Mouse (Mus musculus) cerebellum, postnatal 10 days (tissue): ENCODE results near the gene Fnip2.

Experiments used
- DNase-seq, 2 experiments: peaks; one replicate each; pipeline ENCODE4 v3.0.0; 2021; ENCODE audit warnings: mixed read lengths in 2 of 2

The Fnip2 gene

DNA sequence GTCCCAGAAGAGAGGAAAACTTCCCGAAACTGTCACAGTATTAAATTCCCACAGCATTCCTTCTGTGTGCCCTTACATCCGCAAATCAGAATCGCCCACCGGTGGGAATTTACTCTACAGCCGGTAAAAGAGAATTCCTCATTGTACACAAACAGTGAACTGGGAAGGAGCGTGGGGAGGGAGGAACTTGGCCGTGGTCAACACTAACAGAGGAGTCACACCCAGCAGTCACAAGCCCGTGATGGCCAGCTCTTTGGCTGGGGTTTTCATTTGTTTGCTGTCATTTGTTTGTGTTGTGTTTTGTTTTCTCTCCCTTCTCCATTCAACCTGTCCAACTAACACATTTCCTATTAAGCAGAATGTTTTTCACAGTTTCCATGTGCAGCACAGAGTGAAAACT, 39.7 kb downstream of the Fnip2 start:
- DNase-seq: no peak

DNA sequence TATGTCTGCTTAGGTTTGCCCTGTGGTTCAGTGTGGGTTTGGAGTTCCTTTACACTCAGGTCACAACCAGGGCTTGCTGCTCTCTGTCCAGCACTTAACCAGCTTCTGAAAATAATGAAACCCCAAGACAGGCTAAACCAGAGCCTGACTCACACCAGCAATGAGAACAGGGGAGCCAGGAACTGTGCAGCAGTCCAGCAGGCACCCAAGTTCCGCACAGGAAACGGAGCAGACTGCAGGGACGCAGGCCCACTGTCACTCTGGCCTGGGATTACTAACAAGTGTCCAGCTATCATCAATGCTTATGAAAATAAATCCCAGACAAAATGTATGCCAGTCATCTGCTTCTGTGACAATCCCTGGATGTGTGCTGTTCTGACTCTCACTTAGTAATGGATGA, 40.1 kb downstream of the Fnip2 start:
- no peak for DNase-seq

DNA sequence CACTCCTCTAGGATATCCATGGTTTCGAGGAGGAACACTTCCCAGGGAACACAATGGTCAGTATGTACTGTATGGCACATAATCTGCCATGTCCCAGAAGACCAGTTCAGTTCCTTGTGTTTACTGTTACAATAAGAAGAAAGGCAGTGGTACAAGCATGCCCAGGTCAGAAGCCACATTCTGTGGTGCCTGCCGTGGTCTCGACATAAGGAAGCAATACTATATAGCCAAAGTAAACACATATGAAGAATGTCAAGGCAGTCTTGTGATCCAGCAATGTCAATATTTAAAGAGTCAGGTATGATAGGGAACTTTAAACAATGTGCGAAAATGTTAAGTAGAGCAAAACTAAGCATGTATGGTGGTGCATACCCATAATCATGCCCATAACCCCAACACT, 44.2 kb downstream of the Fnip2 start:
- no peak for DNase-seq

DNA sequence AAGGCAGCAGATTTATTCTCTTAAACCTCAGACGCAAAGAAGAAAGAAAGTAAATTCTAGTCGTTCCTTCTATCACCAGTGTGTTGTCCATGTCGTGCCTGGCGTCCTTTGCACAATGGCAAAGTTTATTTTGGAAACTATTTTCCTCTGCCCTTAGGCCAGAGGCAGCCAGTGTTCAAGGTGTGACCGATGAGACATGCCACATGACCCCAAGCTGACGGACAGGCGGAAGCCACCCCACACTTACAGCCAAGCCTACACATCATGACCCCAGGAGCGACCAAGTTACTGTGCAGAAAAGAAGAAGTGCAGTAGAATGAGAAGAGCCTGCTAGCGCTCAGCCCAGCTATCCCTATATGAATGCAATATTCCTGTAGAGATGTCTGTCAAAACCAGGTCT, 47.7 kb downstream of the Fnip2 start:
- no peak for DNase-seq

DNA sequence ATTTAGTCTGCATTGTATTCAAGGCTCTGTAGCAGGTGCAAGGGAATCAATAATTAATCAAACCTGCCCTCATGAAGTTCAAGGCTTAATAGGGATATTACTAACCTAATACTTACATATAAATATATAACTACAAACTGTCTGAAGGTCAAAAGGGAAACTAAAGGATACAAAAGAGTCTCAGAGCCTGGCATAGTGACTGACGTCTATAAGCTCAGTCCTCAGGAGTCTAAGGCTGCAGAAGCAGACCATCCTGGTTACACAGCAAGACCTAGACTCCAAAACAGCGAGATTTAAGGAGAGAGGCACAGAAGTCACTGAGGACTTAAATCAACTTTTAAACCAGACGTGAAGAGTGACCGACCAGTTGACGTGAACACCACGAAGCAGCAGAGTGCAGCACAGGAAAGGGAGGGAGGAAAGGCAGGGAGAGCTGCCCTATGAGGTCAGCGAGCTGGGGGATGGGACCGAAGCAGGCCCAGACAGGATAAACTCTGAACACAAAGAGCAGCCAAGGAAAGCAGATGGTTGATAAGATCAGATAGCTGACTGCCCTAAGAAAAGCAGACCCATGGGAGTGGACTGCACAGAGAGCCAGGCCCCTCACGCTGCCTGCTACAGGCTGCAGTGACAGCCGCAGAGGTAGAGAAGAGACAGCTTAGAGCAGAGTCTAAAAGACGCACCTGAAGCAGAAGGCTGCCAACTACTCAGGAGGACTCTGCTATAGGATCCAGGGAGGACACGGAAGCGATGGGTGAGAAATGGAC, 48.7 kb downstream of the Fnip2 start:
- peak; percentile 69 to 77 for DNase-seq

DNA sequence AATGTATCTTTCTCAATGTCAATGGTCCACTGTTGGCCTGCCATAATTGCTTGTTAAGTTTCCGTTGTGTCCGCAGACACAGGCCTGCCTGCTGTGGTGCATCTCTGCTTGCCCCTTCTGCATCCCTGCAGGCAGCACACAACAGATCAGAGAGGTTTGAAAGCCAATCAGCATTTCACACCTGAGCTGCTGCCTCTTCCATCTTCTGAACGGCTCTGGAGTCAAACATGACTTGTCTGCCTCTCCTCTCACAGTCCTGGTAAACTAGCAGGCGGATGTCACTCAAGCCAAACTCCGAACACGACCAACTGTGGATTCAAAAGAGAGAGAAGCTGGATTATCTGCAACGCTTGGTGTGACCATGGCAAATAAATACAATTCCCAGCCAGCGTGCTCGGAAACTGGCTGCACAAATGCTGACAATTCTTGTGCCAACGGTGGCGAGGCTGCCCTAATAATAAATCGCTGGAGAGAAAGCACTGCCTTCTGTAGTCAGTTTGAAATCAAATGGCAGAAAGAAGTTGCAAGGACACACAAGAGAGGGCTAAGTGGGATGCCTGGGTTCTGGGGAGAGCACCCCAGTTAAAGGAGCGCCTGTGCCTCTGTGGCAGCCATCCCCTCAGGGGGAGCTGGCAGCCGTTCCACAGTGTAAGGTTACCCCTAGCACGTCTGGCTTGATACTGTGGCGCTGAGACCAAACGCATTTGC, 49.6 kb downstream of the Fnip2 start:
- DNase-seq: peak; percentile 74 to 79

DNA sequence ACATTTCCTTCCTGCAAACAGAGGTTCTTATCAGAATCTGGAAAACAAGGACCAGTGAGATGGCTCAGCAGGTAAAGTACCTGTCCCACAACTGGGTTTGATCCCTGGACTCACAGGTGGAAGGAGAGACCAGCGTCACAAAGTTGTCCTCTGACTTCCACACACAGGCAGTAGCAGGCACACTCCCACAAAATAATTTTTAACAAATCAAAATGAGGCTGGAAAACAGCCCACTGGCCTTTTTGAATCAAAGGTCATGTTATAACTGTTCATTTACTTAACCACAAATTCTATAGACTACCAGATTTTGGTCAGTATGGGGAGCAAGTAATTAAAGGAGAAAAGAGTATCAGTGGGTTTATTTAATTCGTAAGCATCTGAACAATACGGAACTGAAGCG, 50.6 kb downstream of the Fnip2 start:
- no peak for DNase-seq

DNA sequence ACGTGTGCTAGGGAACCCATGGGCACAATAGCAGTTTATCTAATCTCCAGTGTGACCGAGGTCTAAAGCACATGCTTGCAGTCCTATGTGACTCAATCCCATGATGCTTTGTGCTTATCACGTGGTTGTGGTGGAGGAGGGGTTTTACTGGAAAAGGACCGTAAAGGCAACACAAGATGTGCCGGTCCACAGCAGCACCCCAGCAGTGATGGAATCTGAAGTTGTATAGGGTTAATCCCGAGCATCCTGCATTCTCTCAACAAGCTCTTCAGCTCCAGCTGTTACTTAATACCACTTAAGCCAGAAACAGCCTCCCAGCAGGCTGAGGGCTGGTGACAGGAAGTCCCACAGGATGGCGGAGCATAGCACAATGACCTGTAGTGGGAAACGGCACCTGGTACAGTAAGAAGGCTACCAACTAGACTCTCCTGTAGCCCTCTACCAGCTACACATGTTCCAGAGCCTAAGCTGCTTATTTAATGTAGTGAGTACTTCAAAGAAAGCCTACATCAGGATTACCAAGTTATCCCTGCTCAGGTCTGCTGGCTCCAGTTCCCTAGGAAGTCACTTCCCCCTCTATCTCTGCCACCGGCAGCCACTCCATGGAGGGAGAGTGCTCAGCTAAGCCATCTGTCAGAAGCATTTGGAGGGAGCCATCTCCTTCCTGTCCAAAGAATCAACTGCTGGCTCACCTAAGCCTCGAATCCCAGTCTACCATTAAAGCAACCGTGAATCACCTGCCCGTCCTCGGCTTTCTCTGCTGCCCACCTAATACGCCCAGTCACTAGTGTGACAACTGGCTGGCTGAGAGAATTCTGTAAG, 51.3 kb downstream of the Fnip2 start:
- DNase-seq: peak; percentile 59 to 61

DNA sequence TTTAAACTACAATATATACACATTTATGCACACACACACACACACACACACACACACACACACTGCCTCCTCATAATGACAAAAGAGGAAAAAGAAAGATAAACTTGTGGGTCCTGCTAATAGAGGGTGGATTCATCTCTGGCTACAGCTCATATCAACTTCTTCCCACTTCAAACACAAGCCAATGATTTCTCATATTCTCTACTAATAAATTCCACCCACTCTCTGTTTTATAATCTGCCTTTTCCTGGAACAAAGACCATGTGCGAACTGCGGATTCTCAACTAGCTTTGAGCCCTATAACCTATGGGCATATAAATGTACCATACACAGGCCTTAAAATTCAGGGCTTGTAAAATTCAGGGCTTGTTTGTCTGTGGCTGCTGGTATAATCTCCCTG, 53.3 kb downstream of the Fnip2 start:
- no peak for DNase-seq

DNA sequence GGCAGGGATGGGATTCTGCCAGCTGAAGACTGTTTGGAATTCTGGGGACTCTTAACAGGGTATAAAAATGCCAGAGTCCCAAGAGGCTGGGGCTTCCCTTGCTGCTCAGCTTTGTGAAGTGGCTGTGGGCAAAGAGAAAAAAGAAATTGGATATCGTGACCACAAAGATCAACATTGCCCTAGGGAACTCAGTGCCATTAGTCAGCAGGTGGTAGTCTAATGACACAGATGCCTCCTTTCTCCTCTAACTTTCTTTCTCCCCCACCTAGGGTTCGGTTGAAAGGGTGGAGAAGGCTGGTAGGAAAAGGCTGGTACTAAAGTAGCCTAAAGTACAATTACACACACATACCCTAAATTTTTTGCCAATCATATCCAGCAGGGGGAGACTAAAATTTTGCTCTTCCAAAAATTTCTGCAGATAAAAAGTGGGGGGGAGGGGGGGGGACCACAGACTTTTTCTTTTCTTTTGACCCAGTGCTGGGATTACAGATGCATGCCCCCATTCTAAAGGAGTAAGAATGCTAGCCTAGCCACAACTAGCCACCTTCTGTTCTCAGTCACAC, 66.3 kb downstream of the Fnip2 start:
- DNase-seq: no peak

DNA sequence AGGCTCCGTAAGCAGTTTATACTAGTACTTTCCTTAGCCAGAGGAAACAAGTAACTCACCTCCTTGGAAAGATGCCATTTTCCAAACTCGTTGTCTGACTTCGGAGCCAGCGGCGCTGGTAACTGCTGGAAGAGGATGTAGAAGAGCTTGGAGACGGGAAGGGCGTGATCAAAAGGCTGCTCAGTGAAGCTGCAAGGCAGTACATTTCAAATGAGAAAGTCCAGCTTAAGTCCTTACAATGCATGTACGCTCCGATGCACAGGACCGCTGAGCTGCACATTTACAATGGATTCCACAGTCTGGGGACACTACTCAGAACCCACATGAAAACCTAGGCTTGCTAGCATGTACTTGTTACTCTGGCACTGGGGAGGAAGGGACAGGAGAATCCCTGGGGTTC, 67.3 kb downstream of the Fnip2 start:
- DNase-seq: no peak

DNA sequence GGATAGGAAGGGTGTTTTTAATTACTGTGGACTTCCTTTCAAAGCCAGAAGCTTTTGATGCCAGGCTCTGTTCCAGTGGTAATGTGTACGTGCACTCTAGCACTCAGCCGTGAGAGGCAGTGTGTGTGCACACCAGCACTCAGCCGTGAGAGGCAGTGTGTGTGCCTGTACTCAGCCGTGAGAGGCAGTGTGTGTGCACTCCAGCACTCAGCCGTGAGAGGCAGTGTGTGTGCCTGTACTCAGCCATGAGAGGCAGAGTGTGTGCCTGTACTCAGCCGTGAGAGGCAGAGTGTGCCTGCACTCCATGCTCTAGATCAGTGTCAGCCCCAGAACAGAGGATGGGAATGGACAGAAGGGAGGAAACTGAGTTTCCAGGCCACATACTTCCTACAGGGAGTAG, 70.9 kb downstream of the Fnip2 start:
- no peak for DNase-seq

DNA sequence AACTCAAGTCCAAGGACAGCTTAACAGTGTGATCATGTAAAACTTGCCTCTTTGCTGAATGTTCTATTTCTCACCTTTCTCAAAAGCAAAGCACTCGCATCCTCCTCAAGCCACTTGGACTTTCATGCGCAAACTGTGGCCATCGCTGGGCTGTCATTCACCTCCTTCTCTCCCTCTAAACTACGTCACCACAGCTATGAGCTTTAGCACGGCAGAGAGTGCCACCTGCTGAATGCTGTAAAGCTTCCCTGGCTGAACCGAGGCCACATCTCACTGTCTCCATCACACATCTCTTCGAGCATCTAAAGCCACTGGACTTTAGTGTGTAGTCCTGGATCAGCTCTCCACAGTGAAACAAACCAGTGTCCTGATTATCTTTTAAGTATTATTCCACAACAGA, 72.4 kb downstream of the Fnip2 start:
- peak; percentile 38 to 39 for DNase-seq

DNA sequence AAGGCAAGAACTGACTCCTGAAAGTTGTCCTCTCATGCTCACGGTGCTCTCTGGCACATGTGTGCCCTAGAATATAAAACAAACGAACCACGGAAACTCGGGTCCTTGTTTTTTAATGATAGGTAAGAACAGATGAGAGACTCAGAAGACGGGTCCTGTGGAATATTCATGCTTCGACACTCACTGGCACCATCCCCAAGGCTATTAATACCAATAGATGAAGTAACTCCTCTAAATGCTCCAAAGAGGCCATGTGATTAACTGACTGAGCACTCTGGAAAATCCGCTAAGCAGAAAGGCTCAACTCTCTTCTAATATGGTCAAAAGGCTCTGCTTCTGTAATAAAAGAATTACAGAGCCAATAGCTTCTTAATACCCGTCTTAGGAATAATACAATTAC, 73.6 kb downstream of the Fnip2 start:
- no peak for DNase-seq

DNA sequence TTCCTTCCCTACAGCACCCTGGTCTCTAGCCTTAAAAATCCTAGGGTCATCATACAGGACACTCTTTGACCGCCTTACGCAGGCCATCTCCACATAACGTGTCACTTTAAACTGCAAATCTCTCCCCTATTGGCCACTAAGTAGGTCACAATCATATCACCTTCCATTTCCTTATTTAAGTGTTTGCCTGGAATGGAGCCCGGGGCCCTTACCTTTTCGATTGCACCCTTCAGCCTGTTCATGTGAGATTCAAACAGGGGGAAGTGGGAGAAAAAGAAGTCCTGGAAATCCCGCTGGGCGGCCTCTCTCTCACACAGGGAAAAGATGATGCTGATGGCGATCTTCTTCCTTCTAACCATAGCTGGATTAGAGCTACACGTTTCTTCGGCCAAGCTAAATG, 74.5 kb downstream of the Fnip2 start:
- DNase-seq: no peak

DNA sequence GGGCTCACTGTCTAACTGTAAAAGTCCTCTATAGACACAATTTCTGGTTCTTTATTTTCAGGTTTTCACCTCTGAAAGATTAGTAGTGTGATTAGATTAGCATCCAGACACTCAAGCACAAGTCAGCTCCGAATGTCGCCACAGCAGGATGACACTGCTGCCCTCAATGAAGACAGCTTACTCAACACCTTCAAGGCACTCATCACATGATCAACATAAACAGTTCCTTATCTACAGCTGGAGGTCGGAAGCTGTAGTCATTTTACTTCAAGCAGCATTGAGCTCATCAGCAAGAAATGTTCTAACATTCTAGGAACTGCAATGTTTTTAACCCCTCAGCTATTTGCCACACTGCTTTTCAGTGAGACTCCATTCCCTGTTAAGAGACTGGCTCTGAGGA, 76.0 kb downstream of the Fnip2 start:
- no peak for DNase-seq

DNA sequence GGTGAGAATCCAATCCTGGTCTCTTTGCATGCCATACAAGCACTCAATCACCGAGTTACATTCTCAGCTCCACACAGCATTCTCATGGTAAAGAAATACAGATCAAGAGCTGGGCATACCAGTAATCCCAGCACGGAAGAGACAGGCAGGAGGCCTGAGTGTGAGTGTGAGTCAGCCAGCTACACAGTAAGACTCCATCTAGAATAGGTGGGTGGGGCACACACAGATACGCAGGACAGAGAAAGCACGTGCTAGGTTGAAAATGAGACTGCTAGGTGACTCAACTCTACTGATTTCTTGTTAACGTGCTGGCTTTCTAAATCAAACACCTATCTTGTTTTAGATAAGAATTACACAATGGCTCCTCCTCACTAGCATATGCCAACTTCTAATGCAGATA, 77.5 kb downstream of the Fnip2 start:
- DNase-seq: no peak

DNA sequence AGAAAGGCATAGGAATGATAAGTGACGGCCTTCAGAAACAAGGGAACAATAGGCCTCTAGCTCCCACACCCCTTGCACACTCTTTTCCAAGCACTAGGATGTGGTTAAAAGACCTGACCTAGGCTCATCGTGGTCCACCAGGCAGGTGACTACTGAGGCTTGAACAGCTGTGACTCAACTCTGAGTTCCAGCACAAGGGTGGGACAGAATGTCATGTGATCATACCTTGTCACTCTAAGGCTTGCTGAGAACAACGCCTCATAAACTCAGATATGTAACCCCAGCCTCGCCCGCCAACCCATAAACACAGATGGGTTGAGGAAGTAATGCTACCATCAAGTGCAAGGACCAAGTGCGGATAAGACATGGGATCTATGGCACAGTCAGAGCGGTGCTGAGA, 79.6 kb downstream of the Fnip2 start:
- DNase-seq: no peak

DNA sequence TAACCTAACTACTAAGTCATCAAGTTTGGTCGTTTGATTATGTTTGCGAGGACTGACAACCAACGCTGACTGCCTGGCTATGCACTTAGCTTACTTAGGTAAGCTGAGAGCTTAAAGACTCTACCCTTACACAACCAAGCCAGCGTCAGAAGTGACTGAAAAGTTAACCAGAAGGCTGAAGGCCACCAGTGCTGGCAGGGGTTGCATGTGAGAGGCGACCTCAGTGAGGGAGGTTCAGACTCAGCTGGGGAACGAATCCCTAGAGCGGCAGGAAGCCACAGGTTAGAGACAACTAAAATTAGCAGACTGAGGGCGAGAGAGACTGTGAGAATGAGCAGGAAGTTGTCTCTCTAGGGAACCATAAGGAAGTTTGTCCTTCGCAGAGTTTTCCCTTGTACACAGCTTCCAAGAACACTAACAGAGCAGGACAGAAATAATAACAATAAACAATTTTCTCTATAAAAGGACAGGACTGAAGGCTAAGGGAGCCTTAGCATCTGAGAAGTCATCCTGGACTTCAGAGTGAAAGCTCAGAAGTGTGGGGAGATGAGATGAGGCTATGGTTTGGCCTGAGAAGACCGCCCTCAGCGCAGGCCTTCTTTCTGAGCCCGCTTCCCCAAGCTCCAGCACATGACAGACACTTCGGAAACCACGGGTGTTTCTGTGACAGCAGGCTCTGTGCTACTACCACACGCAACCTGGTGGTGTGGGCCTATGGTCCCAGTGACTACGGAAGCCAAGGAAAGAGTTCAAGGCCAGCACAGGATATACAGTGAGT, 83.1 kb downstream of the Fnip2 start:
- DNase-seq: no peak

DNA sequence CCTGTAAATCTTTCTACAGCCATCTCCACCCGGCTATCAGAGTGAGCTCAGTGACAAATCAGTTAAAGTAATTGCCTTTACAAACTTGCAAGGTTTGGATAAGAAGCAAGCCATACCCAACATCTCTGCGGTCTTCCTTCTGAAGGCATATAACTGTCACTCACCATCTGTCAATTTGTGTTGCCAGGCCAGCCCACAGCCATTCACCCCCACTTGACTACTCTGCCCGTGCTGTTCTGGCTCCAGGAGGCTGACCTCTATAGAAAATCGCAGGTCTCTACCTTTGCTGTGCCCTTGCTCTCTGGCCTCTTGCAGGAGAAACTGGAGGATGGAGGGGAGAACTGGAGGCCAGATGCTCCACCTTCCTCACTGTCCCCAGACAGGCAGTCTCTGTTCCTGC, 88.7 kb downstream of the Fnip2 start:
- DNase-seq: peak; percentile 52 to 53

DNA sequence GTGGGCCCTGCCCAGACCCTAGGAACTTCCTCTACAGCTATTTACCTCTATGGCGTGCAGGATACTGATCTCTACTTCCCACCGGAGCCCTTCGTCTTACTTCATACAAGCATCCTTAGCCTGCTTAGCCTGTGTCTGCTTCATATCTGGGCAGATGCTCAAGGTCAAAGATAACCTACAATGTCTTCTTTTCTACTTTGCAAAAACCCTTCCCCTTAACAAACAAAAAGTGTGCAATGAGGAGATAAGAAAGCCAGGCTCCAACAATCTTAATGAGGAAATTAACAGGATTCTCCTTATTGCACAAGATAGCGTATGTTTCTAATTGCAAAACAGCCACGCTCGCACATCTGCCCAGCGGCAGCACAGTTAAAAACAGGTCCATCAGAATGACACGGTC, 89.2 kb downstream of the Fnip2 start:
- DNase-seq: no peak

DNA sequence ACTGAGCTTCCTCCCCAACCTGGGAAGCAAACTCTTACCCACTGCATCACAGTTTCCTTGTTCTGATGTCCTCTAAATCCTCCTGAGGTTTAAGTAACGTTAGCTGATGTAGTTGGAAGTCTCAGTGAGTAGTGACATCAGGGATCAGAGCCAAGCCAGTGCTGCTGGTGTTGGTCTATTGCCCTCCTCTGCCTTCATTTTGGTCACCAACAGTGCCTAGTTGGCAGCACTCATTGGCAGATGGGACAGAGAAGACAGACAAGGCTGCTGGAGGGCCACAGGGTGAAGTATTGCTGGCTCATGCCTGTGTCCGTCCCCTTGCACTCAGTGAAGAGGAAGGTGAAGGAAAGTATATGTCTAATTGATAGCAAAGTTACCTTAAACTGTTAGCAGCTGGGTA, 91.6 kb downstream of the Fnip2 start:
- peak; percentile 79 to 88 for DNase-seq

DNA sequence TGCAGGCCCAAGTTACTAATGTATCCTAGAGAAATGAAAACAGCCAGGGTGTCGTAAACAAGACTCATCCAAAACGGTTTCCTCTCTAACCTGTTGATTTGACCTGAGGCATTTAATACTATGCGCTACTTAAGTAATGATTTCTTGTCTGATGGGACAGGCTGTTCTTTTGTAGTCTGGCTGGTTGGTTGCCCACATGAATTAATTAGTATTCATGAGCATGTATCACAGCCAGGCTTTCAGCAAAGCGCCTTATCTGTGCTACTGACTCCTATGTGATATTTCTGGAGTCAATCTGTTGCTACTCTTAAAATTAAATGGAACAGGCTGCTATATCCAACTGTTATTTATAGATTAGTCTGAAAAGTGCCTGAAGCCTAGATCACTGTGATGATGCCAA, 92.7 kb downstream of the Fnip2 start:
- DNase-seq: peak; percentile 31 to 40
